Mouse (Mus musculus) cerebellum, adult 11 months (tissue): Measurements from ENCODE around the gene Tctex1d4.

Source experiments
- DNase-seq: peaks from one replicate; pipeline ENCODE4 v3.0.0; 2022

Gene Tctex1d4

DNA sequence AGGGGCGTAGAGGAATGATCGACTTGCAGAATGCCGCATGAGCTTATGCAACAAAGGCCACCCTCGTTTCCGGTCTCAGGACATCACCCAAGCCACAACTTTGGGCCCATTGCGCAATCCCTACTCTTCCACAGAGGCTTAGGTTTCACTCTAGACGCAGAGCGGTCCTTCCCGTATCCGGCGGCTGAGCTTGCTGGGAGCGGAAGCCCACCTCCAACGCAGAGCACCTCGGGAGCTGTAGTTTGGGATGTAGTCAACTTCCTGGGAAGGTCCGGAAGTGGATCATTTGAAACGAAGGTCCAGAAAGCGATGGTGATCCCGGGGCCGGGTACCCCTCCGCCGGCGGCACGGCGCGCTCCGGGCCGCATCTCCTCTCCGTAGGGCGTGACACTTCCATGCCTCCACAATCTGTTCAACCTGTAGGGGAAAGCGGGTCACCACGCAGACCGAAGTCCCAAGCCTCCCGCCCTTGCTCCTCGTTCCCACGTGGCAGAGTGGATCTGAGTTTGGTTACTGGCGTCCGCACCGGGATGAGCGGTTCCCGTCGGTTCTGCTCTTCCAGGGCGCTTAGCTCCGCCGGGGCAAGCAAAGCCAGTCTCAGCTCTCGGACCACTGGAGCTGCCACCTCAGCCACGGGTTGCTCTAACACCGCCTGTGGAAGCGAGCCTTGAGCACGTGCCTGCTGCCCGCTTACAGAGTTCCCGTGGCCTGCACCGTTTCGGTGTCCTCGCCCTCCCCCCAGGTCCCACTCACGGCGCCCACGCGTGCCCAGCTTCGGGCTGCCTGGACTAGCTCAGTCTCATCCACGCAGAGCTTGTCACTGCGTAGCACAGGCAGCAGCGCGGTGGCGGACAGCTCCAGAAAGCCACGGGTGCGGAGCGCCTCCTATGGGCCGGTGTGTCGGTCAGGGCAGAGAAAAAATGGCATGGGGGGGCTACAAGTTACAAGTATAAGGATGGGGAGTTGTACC is 5.9 kb upstream of the Tctex1d4 start:
- DNase-seq: peak; percentile 87

DNA sequence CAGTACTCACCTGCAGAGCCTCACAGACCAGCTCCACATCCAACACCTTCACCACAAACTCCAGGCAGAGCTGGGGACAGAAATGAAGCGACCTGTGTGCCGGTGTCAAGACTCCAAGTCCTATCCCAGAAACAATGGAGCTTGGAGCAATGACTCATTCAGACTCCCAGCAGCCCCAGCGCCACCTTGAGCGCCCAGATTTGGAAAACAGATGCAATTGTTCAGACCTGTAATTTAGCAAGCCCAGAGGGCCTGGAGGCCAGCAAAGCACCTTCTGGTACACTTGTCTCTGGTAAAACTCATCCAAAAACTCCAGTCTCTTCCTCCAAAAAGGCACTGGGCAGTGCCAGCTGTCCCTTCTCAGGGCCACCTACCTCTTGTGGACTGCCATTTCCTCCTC is 4.4 kb upstream of the Tctex1d4 start:
- DNase-seq: no peak

DNA sequence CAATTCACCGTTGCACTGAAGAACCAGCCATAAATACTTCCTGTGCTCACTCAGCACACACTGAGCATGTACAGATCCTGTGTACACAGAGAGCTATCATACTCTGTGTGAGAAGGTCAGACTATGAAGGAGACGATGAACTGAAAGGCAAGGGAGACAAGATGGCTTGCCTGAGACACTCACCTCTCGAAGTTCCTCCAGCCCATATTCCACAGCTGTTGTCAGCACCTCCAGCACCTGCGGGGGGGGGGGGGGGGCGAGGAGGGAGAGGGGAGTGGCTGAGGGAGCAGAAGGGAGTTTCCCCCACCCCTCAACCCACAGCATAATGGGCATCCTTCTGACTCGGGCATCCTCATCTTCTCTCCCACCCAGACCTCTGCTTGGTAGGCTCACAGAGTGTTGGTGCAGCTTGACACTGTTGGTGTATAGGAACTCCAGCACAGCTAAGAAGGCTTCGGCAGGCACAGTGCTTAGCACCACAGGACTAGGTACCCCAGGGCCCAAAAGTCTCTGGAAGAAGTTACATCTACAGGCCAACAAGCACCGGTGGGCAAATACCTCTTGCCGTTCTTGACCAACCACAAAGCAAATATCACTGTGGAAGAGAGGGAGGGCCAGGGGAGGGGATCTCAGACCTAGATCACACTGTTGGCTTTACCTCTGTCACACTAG is 2.9 kb upstream of the Tctex1d4 start:
- no peak for DNase-seq

DNA sequence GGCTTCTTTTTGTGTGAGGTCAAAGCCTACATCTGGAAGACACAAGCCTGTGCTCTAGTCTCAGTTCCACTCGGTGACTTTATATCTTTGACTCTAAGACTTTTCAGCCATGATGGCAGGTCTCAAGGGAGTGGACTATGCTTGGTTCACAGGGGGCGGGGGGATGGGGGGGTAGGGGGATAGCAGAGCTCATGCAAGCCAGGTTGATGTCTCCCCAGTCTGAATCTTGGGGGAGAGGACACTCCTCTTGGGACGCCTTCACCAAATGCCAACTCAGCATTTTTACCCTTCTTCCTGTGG is 2.4 kb upstream of the Tctex1d4 start:
- DNase-seq: no peak

DNA sequence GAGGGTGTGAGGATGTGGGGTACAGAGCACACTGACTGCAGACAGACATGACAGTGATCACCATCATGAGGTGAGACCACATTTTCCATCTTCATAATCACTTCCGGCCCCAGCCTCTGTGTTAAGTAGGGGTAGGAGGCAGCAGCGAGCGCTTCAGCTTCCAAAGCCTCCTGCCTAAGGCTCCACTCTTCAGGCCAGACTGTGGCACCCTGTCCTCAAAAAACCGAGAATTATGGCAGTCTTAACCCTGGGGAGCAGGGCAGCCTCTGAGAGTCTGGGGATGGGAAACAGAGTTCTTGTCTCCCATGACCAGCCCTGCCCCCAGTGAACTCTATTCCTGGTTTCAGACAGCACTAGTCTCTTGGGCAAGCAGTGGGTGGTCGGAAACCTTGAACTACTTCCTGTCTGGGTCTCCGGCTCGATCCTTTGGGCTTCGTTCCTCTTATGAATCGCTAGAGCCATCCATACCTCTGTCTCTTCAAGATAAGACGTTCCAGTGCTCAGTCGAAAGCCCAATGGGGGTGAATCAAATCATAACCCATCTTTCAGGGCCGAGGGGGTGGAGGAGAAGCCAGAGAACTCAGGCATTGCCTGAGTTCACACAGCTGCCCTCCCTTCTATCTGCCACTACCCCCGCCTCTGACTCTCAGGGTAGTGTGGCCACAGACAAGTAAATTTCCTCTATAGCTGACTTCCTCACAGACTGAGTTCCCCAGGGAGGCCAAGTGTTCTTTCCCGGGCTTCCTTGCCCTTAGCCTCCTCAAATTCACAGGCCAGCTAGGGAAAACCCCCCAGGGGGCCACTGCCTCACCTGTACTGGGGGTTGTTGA is 1.9 kb upstream of the Tctex1d4 start:
- no peak for DNase-seq

DNA sequence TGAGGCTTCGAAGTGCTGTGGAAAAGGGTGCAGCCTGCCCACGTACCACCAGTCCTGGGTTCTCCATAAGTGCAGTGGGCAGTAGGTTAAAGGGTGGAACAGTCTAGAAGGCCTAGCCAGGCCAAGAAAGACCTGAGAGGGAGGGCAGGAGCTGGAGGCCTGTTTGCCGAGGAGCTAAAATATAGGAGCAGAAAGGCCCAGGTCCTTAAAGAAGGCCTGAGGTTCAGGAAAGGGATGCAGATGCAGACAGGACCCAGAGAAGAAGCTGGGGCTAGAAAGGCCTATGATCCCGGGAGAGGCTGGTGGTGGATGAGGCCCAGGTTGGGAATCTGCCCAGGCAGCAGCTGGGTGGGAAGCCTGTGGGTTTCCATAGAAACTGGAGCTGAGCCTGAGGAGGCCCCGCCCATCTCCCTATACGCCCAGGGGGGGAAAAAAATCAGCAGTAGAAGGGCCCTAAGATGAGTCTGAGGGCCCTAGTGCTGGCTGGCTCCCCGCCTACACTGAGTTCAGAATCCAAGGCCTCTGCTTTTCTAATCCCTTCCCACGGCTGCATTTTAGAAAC is 1.2 kb upstream of the Tctex1d4 start, which contains the start of gene Btbd19:
TSS of gene Btbd19 (minus strand) at position 378 of the 562 bp plus-strand sequence.
- no peak for DNase-seq

DNA sequence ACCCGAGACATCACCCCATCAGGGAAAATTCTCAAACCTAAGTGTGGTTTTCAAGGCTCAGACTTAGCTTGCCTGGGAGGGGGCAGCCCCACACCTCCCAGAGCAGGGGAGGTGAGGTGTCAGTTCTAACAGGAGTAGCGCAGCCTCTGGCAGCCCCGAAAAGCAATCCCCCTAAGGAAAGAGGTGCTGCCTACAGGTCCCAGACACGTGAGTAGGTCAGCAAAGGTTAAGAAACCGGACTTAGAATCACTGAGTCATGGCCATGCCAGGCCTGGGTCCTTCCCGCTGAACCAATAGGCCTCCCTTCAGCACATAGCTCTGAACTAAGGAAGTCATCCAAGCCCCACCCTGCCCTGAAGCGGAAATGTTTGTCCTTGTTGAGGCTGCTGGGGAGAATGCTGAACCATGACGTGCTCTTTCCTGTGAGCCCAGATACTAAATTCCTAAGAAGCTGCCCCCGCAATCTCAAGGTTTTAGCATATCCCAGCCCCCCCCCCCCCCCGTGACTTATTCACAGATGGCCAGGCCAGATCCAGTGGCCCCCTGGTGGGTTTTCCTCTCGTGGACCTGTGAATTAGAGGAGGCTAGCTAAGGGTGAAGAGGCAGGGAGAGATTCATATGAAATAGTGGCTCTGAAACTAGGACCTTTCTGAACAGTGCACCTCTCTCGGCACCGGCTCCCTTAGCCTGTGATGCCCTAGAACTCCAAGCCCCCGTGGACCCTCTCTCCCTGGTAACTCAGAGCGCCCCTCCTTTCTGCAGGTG is 502 bp upstream of the Tctex1d4 start:
- no peak for DNase-seq

DNA sequence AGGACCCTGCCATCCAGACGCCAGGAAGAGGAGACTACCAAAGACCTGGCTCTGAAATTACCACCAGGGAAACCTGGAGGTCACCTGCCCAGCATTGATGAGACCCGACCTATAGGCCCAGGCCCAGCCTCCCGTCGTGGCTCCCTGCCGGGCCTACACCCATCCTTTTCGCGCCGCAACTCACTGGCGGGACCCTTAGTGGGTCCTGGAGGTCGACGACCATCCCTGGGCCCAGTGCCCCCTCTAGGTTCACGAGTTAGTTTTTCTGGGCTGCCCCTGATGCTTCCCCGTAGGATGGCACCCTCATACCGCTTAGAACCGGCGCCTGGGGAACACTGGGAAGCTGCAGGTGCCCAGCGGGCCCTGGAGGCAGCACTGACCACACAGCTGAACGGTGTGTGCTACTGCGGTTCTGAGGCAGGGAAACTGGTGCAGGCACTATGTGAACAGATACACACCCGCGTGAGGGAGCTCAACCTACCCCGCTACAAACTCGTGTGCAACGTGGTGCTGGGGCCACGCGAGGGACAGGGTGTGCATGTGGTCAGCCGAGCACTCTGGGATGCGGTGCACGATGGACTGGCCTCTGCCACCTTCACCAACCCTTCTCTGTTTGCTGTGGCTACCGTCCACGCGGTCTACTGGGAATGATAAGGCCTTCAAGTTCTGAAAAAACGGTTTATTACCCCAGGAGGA is 1.5 kb downstream of the Tctex1d4 start:
- DNase-seq: no peak

DNA sequence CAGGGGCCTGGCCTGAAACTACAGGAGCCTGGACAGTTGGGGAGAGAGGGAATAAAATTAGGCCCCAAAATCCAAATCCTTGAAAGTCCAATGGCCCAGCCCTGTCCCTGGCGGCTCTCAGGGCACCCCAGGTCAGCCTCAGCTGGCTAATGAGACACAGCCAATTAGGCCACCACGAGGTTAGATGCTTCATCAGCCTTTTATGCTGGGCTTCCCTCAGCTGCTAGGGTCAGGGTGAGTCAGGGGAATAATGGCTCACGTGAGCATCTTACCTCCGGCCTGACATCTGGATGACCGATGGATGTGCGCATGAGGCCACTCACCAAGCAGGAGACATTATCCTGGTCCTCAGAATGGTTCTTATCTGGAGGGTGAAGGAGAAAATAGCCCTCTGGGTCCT is 4.2 kb downstream of the Tctex1d4 start:
- no peak for DNase-seq

DNA sequence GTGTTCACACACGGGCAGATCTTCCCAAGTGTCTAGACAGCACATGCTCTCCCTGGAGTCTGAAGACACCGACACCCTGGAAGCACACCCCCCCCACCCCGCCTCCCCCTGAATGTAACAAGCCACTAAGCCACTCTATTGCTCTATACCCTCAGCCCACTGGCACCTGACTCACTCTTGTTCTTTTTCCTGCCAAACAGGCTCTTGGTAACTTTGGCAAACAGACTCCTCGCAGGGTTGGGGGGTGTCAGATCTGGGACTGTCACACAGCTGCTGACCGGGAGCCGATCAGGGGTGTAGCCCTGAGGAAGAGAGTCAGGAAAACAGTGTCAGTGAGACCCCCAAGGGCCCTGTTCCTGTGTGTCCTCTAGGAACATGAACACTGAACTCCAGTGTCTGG is 4.6 kb downstream of the Tctex1d4 start:
- DNase-seq: no peak

DNA sequence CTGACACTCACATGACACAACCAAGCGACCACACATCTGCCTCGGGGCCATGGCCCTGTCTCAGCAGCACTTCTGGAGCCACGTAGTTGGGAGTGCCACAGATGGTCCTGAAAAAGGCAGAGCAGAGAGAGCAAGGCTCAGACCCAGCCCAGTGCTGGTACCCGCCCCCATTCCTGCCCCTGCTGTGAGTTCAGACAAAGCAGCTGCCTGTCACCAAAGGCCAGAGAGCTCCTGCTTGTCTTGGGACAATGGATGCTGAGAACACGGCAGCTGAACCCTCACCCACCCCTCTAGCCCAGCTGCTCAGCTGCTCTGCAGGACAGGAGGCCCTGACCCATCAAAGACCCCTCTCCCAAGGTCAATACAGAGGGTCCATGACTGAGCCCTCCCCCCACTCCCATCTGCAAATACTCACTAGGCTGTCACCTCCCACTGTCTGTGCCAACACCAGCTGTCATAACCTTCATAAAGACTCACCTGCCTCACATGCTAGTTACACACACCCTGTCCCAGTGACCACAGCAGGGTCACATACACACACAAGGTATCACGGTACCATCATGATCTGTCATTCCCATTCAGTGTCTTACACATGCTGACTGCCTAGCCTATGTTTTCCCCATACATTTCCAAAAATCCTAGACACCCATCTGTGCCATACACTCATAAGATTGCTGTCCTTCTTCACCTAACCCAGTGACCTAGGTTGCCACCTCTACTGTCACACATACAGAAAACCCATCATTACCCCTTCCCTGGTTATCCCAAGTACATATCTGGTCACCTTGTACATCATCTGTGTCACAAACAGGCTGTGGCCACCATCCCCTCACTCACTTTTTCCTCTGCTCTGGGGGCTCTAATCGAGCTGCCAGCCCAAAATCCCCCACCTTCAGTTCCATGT is 5.5 kb downstream of the Tctex1d4 start:
- DNase-seq: no peak

DNA sequence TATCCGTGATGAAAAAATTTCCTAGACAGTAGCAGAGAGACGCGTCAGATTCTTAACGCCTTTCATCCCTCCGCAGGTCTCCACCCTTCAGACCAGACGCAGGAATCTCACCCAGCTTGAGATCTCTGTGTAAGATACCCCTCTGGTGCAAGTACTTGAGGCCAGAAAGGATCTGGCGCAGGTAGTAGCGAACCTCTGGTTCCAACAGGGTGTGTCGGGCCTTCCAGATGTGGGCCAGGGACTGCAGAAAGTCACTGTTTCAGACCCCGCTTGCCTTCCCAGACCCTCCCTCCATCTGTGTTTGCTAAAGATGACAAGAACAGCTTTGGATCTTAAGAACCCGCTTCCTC is 6.2 kb downstream of the Tctex1d4 start:
- DNase-seq: no peak

DNA sequence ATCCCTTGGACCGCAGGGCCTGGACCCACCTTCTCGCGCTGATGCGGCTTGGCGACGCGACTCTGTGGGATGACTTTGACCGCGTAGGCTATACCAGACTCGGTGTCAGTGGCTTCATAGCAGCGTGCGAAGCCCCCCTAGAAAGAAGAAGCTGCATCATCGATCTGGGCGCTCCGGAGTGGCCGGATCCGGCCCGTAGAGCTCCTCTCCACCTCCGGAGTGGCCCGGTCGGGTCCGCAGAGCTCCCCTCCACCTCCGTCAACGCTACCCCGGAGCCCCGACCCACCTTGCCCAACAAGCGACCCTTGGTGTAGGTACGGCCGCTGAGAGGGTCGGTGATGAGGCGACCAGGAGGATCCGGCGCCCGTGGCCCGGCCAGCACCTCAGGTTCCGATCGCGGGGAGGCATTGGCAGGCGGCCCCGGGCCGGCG is 6.8 kb downstream of the Tctex1d4 start:
- DNase-seq: no peak

DNA sequence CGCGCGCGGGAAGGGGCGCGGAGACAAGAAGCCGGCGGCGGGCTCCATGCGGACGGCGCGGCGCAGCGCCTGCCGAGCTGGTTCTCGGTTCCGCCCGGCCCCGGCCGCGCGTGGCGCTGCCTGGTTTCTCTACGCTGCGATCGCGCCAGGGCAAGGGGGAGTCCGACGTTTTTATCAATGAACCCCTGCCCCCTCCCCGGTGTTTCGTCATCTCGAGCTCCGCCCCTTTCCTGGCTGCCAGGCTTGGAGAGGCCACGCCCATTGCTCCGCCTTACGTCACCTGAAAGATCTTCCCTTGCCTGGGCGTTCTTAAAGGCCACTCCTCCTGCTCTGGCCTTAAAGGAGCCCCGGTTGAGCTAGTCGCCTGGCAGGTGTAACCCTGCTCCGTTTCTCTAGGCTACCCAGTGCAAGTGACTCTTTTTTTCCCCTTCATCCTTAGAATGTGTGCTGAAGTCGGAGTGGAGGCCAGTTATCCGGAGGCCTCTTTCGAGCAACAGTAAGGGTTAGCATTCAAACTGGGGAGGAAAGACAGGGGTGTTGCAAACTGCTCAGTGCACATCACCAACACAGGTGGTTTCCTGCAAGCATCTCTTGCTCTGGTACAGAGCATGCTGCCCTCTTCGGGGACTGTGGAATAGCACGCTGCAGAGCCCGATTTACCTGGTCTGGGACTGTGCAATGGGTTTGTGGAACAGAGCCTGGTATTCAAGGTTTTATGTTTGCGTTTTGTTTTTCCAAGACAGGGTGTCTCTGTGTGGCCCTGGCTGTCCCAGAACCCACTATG is 7.4 kb downstream of the Tctex1d4 start, which contains the start of gene Plk3:
TSS of gene Plk3 (minus strand) at position 147 of the 784 bp plus-strand sequence.
- DNase-seq: peak; percentile 98

DNA sequence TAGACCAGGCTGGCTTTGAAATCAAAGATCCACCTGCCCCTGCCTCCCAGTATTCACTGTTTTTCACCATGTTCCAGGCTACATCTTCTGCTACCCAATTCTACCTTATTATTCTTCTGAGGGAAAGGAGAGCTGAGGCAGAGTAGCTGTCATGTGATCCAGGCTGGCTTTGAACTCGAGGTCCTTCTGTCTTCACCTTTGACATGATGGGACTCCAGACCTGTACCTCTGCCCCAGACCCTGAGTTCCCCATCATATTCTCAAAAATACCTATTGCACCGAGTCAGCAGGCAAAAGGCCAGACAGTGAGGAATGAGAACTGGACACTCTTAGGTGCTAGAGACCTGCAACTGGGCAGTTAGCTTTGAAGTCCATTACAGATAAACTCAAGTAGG is 8.0 kb downstream of the Tctex1d4 start:
- DNase-seq: no peak

DNA sequence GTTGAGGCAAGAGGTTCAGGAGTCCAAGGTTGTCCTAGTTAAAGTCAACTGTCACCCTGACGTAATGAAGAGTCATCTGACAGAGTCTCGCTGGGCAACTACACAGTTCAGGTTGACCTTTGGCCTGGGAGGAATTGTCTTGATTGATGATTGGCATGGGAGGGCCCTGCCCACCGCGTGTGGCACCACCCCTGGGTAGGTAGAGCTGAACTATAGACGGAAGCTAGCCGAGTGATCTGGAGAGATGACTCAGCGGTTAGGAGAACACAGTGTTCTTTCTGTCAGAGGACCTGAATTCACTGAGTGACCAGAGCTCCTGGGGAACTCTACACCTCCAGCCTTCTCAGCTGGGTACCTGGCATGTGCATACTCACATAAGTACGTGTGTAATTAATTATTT is 9.4 kb downstream of the Tctex1d4 start:
- DNase-seq: no peak

DNA sequence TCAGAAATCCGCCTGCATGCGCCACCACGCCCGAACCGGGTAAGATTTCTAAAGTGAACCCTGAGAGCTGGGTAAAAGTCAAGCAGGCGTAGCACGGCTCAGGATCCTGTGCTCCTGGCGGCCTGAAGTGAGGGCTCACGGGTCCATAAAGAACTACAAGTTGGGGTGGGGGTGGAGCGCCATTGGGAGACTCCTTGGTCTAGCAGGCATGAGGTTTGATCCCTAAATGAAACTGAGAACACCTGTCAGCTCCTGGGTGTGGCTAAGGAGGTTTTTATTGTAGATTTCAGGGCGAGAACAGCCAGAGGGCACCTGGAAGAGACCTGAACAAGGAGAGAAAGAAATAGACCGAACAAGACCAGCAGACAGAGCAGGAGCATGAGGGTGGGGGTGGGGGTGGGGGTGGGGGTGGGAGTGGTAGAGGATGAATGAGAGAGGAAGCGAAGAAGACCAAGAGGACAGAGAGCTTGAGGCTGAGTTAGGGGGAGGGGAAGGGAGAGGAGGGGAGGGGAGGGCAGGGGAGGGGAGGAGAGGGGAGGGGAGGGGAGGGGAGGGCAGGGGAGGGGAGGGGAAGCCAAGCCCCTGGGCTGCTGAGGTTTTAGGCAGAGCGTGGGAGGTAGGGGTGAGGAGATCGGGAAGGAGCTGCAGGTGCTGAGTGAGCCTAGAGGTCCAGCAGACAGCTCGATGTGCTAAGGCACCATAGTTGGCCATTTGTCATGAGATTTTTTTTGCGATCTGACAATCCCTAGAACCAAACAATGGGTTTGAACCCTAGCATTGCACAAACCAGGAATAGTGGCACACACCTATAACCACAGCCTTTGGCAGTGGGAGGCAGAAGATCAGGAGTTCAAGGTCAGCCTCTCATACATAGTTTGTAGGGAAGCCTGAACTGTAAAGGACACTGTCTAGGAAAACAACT is 12.0 kb downstream of the Tctex1d4 start:
- DNase-seq: no peak

DNA sequence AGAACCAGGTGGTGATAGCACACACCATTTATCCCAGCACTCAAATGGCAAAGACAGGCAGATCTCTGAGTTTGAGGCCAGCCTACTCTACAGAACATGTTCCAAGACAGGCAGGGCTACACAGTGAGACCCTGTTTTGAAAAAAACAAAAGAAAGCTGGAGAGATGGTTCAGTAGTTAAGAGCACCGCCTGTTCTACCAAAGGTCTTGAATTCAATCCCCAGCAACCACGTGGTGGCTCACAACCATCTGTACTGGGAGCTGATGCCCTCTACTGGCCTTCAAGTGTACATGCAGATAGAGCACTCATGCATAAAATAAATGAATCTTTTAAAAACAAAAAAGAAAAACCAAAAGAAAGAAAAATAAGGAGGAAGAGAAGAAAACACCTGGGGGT is 12.6 kb downstream of the Tctex1d4 start:
- no peak for DNase-seq

DNA sequence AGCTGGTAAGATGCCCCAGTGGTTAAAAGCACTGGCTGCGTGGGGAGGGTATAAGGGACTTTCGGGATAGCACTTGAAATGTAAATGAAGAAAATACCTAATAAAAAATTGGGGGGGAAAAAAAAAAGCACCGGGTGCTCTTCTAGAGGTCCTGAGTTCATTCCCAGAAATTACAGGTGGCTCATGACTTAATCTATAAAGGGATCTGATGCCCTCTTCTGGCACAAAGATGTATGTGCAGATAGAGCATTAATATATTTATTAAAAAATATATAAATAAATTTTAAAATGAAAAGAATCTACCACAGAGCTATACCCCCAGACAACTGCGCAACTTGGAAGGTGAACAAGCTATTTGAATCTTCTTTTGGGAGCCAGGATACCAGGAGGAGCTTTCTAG is 14.0 kb downstream of the Tctex1d4 start:
- DNase-seq: no peak
